Mouse (Mus musculus): Measurements from ENCODE around the gene Csf2ra.
"Not testable (repeated sequence)": the region's sequence is repeated elsewhere in the genome, so short reads cannot be mapped to it uniquely, and the experiment has no call there.

The Csf2ra gene

GRCm38 (mm10) chr19:61227941-61228701 lies at the start of gene Csf2ra:
Csf2ra (minus strand) TSS chr19:61228429.
- DNase-seq (ENCODE audit: low spot score): peak; percentile 10

- DNase-seq (ENCODE audit: low spot score): no peak
Observed at GRCm38 (mm10) chr19:61275446-61275845, 47.2 kb upstream of the Csf2ra start.

- not testable (repeated sequence) for DNase-seq (ENCODE audit: low spot score)
Observed at GRCm38 (mm10) chr19:61269141-61269540, 40.9 kb upstream of the Csf2ra start.

- DNase-seq (ENCODE audit: low spot score): no peak
Observed at GRCm38 (mm10) chr19:61267141-61267540, 38.9 kb upstream of the Csf2ra start.

GRCm38 (mm10) chr19:61266651-61267050 lies 38.4 kb upstream of the Csf2ra start:
- no peak for DNase-seq (ENCODE audit: low spot score)

- DNase-seq (ENCODE audit: low spot score): peak; percentile 24
Observed at GRCm38 (mm10) chr19:61266246-61266615, 38.0 kb upstream of the Csf2ra start.

GRCm38 (mm10) chr19:61265349-61266245 lies 37.4 kb upstream of the Csf2ra start:
- peak; percentile 65 for DNase-seq (ENCODE audit: low spot score)

- no peak for DNase-seq (ENCODE audit: low spot score)
Observed at GRCm38 (mm10) chr19:61264933-61265332, 36.7 kb upstream of the Csf2ra start.

- no peak for DNase-seq (ENCODE audit: low spot score)
Observed at GRCm38 (mm10) chr19:61264227-61264626, 36.0 kb upstream of the Csf2ra start.

GRCm38 (mm10) chr19:61261241-61261640 lies 33.0 kb upstream of the Csf2ra start:
- no peak for DNase-seq (ENCODE audit: low spot score)

GRCm38 (mm10) chr19:61257733-61258132 lies 29.5 kb upstream of the Csf2ra start:
- DNase-seq (ENCODE audit: low spot score): no peak

GRCm38 (mm10) chr19:61256166-61256887 lies 28.1 kb upstream of the Csf2ra start:
- DNase-seq (ENCODE audit: low spot score): no peak

- DNase-seq (ENCODE audit: low spot score): not testable (repeated sequence)
Observed at GRCm38 (mm10) chr19:61247334-61247733, 19.1 kb upstream of the Csf2ra start.

- no peak for DNase-seq (ENCODE audit: low spot score)
Observed at GRCm38 (mm10) chr19:61244721-61245436, 16.6 kb upstream of the Csf2ra start.

GRCm38 (mm10) chr19:61237967-61238366 lies 9.7 kb upstream of the Csf2ra start:
- DNase-seq (ENCODE audit: low spot score): no peak

- no peak for DNase-seq (ENCODE audit: low spot score)
Observed at GRCm38 (mm10) chr19:61234532-61234931, 6.3 kb upstream of the Csf2ra start.

GRCm38 (mm10) chr19:61226928-61227854 lies 1.0 kb downstream of the Csf2ra start:
- peak; percentile 90 for DNase-seq (ENCODE audit: low spot score)

GRCm38 (mm10) chr19:61226401-61226927 lies 1.8 kb downstream of the Csf2ra start:
- peak; percentile 82 for DNase-seq (ENCODE audit: low spot score)

- peak; percentile 92 for DNase-seq (ENCODE audit: low spot score)
Observed at GRCm38 (mm10) chr19:61225526-61226400, 2.5 kb downstream of the Csf2ra start.

Measured in urinary bladder, postnatal 14 days (tissue).